Mouse (Mus musculus) adipose tissue, adult 10 weeks (tissue): Measurements from ENCODE around the gene Cldn34b3. TPM values are rescaled to one million over a fixed set of nuclear protein-coding genes. Genes with fewer than 3 reads are reported as not detected.

Experiments
- polyA plus RNA-seq: library from polyadenylated mRNA; stranded (reverse); fragments of 350-450 nt; fragmentation: Illumina TruSeq; extraction: RNeasy Lipid Tissue Mini Kit (QIAGEN cat#74804); gene quantifications from one replicate; pipeline ENCODE4 v1.2.3, GENCODE M21; 2014; ENCODE audit warnings: low read depth, low replicate concordance

Cldn34b3 gene
- polyA plus RNA-seq = not detected

GRCm38 (mm10) chrX:76264004-76264403, at the start of gene Cldn34b3:
TSS of gene Cldn34b3 (plus strand) at chrX:76264304.

Other genes with a start within 250 kb of the Cldn34b3 start
- 0.29 TPM for gene Cldn34b4, start 129.0 kb downstream of the Cldn34b3 start, polyA plus RNA-seq